Mouse (Mus musculus): Measurements from ENCODE around the gene Stard7.

The Stard7 gene

GRCm38 (mm10) chr2:127323667-127324066, 53.6 kb downstream of the Stard7 start:
- DNase-seq, result no peak

DNA sequence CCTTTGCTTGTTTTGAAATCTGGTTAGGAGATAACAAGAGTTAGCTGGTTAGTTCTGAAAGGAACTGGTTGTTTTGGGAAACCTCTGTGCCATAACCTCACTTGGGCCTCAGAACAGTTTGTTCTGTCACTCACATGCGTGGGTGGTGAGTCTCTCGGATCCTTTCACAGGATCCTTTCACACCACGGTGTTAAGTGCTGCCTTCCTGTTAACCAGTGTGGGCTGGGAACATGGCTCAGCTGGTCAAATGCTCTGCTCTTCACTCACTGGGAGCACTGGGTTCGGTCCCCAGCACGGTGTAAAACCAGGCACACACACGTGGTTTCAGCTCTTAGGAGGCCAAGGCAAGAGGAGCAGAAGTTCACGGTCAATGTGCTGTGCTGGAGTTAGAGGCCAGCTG, 54.4 kb downstream of the Stard7 start:
- no peak for DNase-seq

- DNase-seq, result no peak
Measured at GRCm38 (mm10) chr2:127328090-127328851, 58.3 kb downstream of the Stard7 start.

GRCm38 (mm10) chr2:127332807-127333570, 63.0 kb downstream of the Stard7 start:
- no peak for DNase-seq

GRCm38 (mm10) chr2:127333945-127334603, 64.1 kb downstream of the Stard7 start:
- no peak for DNase-seq

GRCm38 (mm10) chr2:127335078-127335541, 65.1 kb downstream of the Stard7 start:
- peak in 1 of 2 experiments; percentile 47 for DNase-seq

DNA sequence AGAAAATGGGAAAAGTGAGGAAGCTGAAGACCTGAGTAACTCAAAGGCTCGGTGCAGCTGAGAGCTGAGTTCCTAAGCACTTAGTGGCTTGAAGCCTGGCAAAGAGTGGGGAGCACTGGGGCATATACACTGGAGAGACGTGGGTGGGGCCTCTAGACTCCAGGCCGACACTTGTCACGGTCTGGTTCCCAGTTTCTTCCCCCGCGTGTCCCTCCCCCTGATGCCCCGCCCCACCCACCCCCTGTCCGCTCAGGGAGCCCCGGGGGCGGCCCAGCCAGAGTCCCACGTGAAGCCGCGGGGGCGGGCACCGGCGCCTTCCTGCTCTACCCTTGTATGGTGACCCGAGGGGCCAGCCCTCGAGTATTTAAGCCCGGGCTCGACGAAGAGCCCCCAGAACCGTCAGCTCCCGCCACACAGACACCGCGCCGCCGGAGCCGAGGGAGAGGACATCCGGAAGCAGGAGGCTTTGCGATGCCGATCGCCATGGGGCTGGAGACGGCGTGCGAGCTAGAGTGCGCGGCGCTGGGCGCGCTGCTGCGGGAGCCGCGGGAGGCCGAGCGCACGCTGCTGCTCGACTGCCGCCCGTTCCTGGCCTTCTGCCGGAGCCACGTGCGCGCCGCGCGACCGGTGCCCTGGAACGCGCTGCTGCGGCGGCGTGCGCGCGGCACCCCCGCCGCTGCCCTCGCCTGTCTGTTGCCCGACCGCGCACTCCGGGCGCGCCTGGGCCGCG, 65.9 kb downstream of the Stard7 start, which contains the start of gene Dusp2:
TSS of gene Dusp2 (plus strand) at position 393 of the 730 bp plus-strand sequence.
- peak; percentile 84 to 92 for DNase-seq

- no peak for DNase-seq
Measured at GRCm38 (mm10) chr2:127336497-127336832, 66.4 kb downstream of the Stard7 start.

DNA sequence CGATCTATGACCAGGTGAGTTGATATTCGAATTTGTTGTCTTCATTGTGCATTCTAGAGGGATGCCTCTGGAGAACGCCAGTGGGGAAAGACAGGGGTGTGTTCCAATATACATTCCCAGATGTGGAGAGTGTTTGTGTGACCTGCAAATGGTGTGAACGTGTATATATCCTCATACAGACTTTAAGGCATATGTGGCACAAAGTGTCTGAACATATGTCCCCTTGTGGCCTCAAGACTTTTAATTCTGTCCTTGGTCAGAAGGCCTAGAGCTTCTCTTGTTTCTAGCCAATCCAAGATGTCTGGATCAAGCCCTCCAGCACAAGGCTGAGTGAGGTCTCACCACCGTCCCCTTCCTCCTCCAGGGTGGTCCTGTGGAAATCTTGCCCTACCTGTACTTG, 66.9 kb downstream of the Stard7 start:
- no peak for DNase-seq

- no peak for DNase-seq
Measured at GRCm38 (mm10) chr2:127337531-127337930, 67.5 kb downstream of the Stard7 start.

DNA sequence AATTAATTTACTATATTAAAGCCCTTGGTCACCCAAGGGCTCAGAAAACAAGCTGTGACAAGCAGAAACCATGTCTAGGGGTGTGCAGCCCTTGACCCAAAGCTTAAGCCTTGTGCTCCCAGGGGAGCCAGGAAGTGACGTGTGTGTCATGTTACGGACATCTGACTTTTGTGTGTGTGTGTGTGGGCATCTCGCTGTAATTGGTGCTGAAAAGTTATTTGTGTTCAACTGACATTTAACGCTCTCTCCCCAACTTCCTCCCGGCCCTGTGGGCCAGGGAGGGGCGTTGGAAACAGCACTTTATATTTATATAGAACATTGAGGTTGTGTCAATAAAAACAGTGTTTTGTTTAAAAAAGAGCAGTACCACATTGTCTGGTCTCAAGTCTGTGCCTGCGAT, 68.0 kb downstream of the Stard7 start:
- no peak for DNase-seq

GRCm38 (mm10) chr2:127338416-127338815, 68.4 kb downstream of the Stard7 start, which contains the start of gene Astl:
Gene Astl (plus strand): TSS chr2:127338639.
- DNase-seq, result no peak

- DNase-seq, result no peak
Measured at GRCm38 (mm10) chr2:127338833-127339232, 68.8 kb downstream of the Stard7 start.

GRCm38 (mm10) chr2:127339262-127339661, 69.2 kb downstream of the Stard7 start:
- DNase-seq, result no peak

GRCm38 (mm10) chr2:127341159-127341558, 71.1 kb downstream of the Stard7 start:
- DNase-seq, result peak; percentile 44 to 67

DNA sequence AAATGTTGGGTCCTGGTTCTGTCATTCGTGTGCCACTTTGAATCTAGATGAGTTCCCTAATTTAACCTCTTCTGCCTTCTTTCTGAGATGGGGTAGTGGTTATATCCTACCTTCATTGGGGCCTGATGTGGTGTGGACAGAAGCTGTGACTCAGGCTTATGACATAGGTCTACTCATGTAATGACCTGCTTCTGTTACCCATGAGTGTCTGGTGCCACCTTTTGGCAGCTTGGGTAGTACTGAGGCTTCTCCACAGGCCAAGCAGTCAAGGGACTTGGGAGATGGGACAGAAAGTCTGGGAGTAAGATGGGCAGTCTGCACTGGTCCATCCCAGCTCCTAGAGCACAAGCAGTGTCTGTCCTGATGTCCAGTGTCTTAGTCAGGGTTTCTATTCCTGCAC, 76.3 kb downstream of the Stard7 start:
- DNase-seq, result no peak

DNA sequence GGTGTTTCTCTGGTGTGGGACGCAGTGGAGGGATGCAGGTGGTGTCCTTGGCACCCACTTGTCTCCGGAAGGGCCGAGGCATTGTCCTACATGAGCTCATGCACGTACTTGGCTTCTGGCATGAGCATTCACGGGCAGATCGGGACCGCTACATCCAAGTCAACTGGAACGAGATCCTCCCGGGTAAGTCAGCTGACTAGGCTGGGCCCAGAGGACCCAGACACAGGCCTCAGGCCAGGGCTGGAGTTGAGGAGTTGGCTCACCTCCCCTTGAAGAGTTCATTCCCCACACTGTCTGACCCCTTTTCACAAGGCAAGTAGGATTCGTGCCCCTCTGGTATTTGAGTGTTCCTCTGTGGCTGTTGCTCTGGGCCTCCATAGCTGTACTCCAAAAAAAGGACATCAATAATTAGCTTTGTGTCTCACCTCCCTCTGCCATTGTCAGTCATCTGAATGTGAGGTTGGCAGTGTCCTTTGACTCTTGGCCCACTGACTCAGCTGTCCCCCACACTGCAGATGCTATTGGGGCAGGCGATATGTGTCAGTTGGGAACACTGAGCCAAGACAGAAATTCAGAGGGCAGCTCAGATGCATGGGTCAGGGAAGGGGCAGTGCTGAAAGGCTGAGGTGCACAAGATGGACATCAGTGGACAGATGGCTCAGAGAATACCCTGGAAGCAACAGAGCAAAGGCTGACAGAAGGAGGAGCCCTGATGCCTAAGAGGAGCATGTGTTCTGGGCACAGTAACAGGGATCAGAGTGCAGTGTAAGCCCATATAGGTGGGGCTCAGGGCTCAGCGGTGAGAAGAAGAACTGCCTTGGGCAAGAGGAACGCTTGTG, 77.3 kb downstream of the Stard7 start:
- no peak for DNase-seq
